Mouse (Mus musculus): ENCODE data around the gene 4930442H23Rik.
"Not testable (repeated sequence)": the region's sequence is repeated elsewhere in the genome, so short reads cannot be mapped to it uniquely, and the experiment has no call there.

4930442H23Rik gene

DNA sequence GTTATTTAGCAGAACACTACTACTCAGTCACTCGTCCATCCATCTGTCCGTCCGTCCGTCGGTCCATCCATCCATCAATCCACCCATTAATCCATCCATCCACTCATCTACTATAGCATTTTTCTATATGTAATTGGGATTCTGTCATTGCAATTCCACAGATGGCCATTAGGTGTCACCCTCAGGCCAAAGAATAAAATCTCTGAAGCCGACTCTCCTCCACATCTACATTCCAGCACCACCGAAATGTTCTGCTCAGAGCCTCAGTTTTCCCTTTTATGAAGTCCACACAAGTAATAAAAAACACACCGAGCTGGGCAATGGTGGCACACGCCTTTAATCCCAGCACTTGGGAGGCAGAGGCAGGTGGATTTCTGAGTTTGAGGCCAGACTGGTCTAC lies 14.6 kb upstream of the 4930442H23Rik start:
- peak; percentile 73 for DNase-seq (ENCODE audit: low read depth, low spot score)

- DNase-seq (ENCODE audit: low read depth, low spot score): no peak
Measured at GRCm38 (mm10) chr10:81197305-81197704, 13.7 kb upstream of the 4930442H23Rik start.

DNA sequence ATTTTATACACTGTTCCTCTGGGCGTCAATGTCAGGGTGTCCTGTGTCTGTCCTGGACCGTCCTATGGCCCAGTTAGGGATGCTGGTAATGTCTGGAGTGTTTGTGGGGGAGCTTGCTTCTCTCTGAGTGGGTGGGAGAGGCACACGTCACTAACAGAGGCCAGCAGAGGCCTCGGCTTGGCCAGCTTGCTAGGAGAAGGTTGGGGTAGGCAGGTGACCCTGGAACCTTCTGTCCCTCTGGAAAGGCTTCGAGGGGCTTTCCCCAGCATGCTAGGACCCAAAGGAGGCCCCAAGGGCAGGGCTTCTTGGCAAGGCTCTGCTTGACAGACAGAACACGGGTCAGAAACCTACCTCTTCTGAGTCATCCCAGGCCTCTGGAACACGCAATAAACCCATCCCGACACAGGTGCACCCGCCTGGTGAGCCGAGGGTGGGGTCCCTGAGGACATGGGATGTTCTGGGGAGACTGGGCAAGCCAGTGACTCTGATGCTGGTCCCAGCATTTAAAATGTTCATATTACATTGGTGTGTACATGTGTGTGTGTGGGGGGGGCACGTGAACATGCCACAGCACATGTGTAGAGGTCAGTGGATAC lies 12.9 kb upstream of the 4930442H23Rik start:
- no peak for DNase-seq (ENCODE audit: low read depth, low spot score)

DNA sequence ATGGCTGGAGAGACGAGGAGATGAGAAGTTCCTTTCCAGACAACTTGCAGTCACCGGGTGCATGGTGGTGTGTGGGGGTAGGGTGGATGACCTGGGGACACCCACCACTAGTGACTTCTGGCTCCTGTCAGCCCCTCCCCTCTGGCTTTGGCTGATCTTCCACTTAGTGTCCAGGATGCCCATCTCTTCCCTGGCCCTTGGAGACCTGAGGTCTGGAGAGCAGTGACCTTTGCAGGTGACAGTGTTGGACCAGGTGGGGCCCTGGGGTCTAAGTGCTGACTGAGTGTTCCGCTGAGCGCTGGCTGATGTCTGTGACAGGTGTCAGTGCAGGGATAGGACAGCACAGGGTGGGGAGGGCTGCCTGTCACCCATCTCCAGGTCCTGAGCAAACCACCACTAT lies 11.7 kb upstream of the 4930442H23Rik start:
- peak; percentile 57 for DNase-seq (ENCODE audit: low read depth, low spot score)

GRCm38 (mm10) chr10:81193991-81194774 lies 10.5 kb upstream of the 4930442H23Rik start:
- peak; percentile 95 for DNase-seq (ENCODE audit: low read depth, low spot score)

DNA sequence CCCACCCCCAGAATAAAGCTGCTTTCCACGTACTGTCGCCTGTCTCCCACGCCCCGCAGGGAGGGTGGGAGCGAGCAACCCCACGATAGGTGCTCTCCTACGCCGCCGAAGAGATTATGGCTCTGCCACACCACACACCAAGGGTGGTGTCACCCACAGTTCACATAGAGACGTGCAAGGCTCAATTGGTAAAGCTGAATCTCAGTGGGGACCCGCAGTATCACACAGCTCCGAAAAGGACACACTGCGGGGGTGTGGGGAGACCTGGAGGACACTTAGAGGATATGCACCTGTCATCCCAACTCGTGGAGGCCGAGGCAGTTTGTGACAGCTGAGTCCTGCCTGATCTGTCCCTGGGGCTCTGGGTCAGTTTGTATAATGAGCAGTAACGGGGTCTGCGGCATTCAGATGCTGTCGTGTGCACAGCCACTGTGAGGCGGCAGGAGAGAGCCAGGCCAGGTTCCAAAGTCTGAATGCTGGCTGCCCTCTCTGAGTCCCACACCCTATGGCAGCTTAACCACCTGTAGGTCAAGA lies 9.4 kb upstream of the 4930442H23Rik start:
- peak; percentile 80 for DNase-seq (ENCODE audit: low read depth, low spot score)

GRCm38 (mm10) chr10:81192270-81192967 lies 8.8 kb upstream of the 4930442H23Rik start:
- DNase-seq (ENCODE audit: low read depth, low spot score): peak; percentile 96

DNA sequence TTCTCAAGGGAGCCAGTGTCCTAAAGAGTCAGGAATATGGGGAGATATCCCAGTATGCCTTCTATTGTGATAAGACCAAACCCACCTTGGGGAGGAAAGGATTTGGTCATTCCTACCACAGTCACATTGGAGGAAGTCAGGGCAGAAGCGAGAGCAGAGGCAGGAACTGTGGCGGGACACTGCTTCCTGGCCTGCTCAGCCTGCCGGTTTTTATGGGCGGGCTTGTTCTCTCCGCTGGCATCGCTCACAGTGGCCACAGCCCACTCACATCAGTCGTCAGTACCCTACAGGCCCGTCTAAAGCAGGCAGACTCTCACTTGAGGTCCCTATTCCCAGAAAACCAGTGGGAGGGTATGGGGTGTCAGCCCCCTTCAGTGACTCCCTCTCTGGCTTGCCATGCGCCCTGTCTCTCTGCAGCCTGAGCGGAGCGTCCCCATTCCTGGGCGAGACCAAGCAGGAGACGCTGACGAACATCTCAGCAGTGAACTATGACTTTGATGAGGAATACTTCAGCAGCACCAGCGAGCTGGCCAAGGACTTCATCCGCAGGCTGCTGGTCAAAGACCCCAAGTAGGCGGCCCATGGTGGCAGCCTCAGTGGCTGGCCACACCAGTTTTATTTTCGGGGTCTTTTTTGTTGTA lies 7.8 kb upstream of the 4930442H23Rik start:
- no peak for DNase-seq (ENCODE audit: low read depth, low spot score)

DNA sequence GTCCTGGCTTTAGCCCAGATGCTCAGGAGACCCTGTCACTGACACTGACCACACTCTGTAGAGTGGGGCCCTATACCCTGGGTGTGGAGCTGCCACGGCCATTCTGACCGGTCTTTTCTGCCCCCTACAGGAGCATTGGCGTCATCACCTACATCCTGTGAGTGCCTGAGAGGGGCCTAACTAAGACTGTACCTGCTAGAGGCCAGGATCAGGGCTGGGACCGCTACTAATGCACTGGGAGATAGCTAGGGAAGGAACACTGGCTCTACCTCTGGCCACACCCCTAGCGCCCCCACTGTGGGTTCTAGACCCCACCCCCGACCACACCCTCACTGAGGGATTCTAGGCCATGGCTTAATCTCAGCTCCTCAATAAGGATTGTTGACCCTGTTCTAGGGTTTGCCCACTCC lies 7.3 kb upstream of the 4930442H23Rik start:
- peak; percentile 62 for DNase-seq (ENCODE audit: low read depth, low spot score)

GRCm38 (mm10) chr10:81190236-81190911 lies 6.7 kb upstream of the 4930442H23Rik start:
- peak; percentile 69 for DNase-seq (ENCODE audit: low read depth, low spot score)

DNA sequence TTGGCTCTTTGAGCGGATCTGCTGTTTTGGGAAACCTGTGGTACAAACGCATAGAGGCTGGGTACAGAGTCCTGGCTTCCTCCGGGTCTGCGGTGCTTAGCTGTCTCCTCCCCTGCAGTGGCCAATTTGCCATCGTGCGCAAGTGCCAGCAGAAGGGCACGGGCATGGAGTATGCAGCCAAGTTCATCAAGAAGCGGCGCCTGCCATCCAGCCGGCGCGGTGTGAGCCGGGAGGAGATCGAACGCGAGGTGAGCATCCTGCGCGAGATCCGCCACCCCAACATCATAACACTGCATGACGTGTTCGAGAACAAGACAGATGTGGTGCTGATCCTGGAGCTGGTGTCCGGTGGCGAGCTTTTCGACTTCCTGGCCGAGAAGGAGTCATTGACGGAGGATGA lies 6.2 kb upstream of the 4930442H23Rik start:
- no peak for DNase-seq (ENCODE audit: low read depth, low spot score)

DNA sequence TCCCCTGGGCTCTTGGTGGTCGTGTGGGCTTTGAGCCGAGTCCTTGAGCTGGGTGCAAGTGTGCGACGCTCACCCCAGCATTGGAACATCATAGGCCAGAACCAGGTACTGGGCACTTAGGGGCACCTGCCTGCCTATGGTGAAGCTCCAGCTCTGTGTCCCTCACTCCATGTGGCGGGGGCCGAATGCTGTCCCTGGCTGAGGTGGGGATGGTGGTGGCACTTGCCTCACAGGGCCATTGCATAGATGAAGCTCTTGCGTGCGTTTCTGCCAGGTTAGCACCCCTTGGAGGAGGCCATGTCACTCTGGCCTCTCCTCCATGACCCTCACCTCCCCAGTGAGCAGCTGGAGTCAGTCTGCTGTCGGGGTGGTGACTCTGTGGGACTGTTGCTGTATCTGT lies 3.5 kb upstream of the 4930442H23Rik start:
- no peak for DNase-seq (ENCODE audit: low read depth, low spot score)

DNA sequence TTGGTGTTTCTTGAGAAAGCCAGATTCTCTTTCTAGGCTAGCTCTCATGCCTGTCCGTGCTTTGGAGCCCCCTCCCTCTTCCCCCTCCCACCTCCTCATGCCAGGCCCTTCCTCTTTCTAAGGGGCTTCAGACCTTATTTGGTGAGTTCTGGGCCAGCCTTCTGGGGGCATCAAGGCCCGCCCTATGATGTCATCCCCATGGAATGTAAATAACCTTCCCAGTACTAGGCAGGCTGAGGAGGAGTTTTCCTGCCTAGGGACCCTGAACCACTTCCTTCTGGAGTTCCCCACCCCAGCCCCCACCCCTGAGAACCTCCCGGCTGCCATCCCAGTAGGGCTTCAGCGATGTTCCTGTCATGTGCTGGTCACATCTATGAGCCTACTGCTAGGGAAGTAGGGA lies 1.1 kb upstream of the 4930442H23Rik start:
- no peak for DNase-seq (ENCODE audit: low read depth, low spot score)

GRCm38 (mm10) chr10:81182336-81183333 lies 1.0 kb downstream of the 4930442H23Rik start, which contains the start of gene Dapk3:
Gene Dapk3, plus strand, starts transcription at chr10:81183005.
- DNase-seq (ENCODE audit: low read depth, low spot score): peak; percentile 100

DNA sequence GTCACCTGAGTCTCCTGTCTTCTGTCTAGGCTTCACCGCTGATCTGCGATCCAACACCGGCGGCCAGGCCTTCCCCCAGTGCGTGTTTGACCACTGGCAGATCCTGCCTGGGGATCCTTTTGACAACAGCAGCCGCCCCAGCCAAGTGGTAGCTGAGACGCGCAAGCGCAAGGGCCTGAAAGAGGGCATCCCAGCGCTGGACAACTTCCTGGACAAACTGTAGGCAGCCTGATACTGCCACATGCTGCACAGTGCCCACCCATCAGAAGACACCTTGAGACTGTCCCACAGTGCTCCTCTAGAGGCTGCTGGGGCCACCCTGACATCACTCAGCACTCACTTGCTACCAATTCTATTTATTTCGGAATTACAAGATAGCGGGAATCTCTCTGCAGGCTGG lies 1.8 kb downstream of the 4930442H23Rik start:
- not testable (repeated sequence) for DNase-seq (ENCODE audit: low read depth, low spot score)

DNA sequence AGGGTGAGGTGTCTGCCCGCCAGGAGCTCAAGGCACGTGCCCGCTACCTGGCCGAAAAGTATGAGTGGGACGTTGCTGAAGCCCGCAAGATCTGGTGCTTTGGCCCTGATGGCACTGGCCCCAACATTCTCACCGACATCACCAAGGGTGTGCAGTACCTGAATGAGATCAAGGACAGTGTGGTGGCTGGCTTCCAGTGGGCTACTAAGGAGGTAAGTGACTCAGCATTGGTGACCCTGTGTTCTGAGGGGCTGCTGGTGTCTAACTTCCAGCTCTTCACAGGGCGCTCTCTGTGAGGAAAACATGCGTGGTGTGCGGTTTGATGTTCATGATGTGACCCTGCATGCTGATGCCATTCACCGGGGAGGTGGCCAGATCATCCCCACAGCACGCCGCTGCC lies 2.7 kb downstream of the 4930442H23Rik start:
- no peak for DNase-seq (ENCODE audit: low read depth, low spot score)

GRCm38 (mm10) chr10:81179451-81180342 lies 4.0 kb downstream of the 4930442H23Rik start:
- no peak for DNase-seq (ENCODE audit: low read depth, low spot score)

GRCm38 (mm10) chr10:81178927-81179326 lies 4.7 kb downstream of the 4930442H23Rik start:
- DNase-seq (ENCODE audit: low read depth, low spot score): no peak
